Mouse (Mus musculus) small intestine, adult 2 months (tissue): ENCODE data around the gene Rnf20.

Source experiments
- CTCF ChIP-seq: fragments of 200-500 bp; IDR thresholded peaks from 2 replicates; pipeline ENCODE4 v1.5.1; 2012; ENCODE audit warnings: low read depth, mild to moderate bottlenecking, control low read depth, inconsistent platforms, low read length, moderate library complexity, mixed read lengths; ENCODE audit not compliant: insufficient replicate concordance, insufficient read length; ENCODE audit errors: extremely low read depth
- POLR2A ChIP-seq: fragments of 200-500 bp; IDR thresholded peaks from 2 replicates; pipeline ENCODE4 v1.6.1; 2012; ENCODE audit warnings: low read depth, mild to moderate bottlenecking, control low read depth, inconsistent platforms, low read length, moderate library complexity

DNA sequence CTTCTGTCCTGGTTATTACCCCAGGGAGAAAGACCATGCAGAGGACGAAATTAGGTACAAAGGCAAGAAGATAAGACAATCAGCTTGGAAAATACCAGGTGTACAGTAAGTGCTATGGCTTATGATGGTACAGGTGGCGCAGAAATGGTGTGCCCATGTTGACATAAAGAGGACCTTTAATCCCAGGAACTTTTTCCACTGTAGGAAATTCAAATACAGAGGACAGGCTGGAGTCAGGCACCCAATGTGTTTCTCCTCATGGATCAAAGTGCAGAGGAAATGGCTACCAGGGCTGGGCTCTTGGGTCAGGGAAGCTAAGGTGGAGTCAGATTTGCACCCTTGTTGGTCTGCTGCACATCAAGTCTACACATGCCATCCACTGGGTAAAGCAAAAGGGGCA, 41.7 kb upstream of the Rnf20 start:
- TF ChIP-seq CTCF (no peak), POLR2A (no peak)
